Mouse (Mus musculus): ENCODE results near the gene Lrriq3. TPM values are rescaled to one million over a fixed set of nuclear protein-coding genes. Genes with fewer than 3 reads are reported as not detected.

The Lrriq3 gene
- total and polyA plus RNA-seq, 3 experiments, result 0.19 to 0.24 TPM; not detected in 1

- TF ChIP-seq ELF1 (IDR thresholded peaks at IDR 0.05; ENCODE audit: low read depth, low read length), result no peak
Measured at GRCm38 (mm10) chr3:155105957-155106356, 12.7 kb downstream of the Lrriq3 start (continued).

DNA sequence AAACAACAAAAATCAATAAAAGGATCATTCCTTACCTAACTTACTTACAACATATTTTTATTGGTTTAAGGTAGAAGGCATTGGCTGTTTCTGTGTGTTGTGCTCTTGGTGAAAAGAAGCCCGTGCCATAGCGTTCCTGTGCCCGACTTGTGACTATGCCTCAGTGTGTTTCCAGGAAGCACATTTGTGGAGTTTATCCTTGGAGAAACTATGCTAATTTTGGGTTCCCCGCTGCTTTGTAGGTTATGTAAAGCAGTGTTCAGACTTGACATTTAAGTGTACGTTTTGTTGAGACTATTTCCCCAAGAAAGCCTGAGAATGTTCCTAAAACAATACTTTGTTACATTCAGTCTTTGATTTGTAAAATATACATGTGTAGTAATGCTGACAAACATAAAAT lies 44.5 kb downstream of the Lrriq3 start:
- H3K4me1 ChIP-seq (ENCODE audit: control insufficient read depth in 1 of 2, insufficient read depth in 2 of 2, low read length in 2 of 2), result no peaks in the 10 kb centered on the region
- no peaks in the 10 kb centered on the region for H3K27me3 ChIP-seq (ENCODE audit: control insufficient read depth in 1 of 2, insufficient read depth in 2 of 2, low read length in 2 of 2)
- H3K9me3 ChIP-seq (replicated peaks; ENCODE audit: insufficient read depth, low read length), result no peaks in the 10 kb centered on the region
- no peaks in the 10 kb centered on the region for H3K79me2 ChIP-seq (ENCODE audit: control insufficient read depth, insufficient read depth, low read length, poor library complexity)
- TF ChIP-seq SIN3A (IDR thresholded peaks at IDR 0.05; ENCODE audit: low read length) (no peak), E2F4 (IDR thresholded peaks at IDR 0.05; ENCODE audit: borderline replicate concordance, low read depth, low read length) (no peak), TBP (IDR thresholded peaks at IDR 0.05; ENCODE audit: low read depth, low read length) (no peak), MXI1 (IDR thresholded peaks at IDR 0.05; ENCODE audit: low read depth, low read length) (no peak), JUND (IDR thresholded peaks at IDR 0.05; ENCODE audit: low read depth, low read length) (no peak), RAD21 (IDR thresholded peaks at IDR 0.05; ENCODE audit: low read depth, low read length) (no peak), MAX (IDR thresholded peaks at IDR 0.05; ENCODE audit: low read length) (no peak), ZMIZ1 (IDR thresholded peaks at IDR 0.05; ENCODE audit: low read depth, low read length) (no peak), SMC3 (IDR thresholded peaks at IDR 0.05; ENCODE audit: low read depth, low read length) (no peak), BHLHE40 (IDR thresholded peaks at IDR 0.05; ENCODE audit: borderline replicate concordance, low read depth, low read length) (no peak)
- no peak for DNase-seq (ENCODE audit: low read depth, low spot score)
- no peak overlapping the region for H3K4me3 ChIP-seq (ENCODE audit: control insufficient read depth in 1 of 2, insufficient read depth in 1 of 2, low read depth in 2 of 2, low read length in 2 of 2)
- no peak overlapping the region for H3K9ac ChIP-seq (ENCODE audit: control insufficient read depth, low read depth, low read length, poor library complexity, severe bottlenecking)
- H3K36me3 ChIP-seq (ENCODE audit: control insufficient read depth in 1 of 2, insufficient read depth in 2 of 2, low read length in 2 of 2), result no peaks in the 10 kb centered on the region
- H3K27ac ChIP-seq (ENCODE audit: control insufficient read depth, low read depth, low read length), result no peak overlapping the region

- Histone ChIP-seq H3K9ac (ENCODE audit: control insufficient read depth, low read depth, low read length, poor library complexity, severe bottlenecking) (no peak overlapping the region), H3K4me3 (ENCODE audit: control insufficient read depth in 1 of 2, insufficient read depth in 1 of 2, low read depth in 2 of 2, low read length in 2 of 2) (no peak overlapping the region), H3K36me3 (ENCODE audit: control insufficient read depth in 1 of 2, insufficient read depth in 2 of 2, low read length in 2 of 2) (no peaks in the 10 kb centered on the region), H3K27me3 (ENCODE audit: control insufficient read depth in 1 of 2, insufficient read depth in 2 of 2, low read length in 2 of 2) (no peaks in the 10 kb centered on the region), H3K9me3 (replicated peaks; ENCODE audit: insufficient read depth, low read length) (no peaks in the 10 kb centered on the region), H3K4me1 (ENCODE audit: control insufficient read depth in 1 of 2, insufficient read depth in 2 of 2, low read length in 2 of 2) (no peaks in the 10 kb centered on the region), H3K79me2 (ENCODE audit: control insufficient read depth, insufficient read depth, low read length, poor library complexity) (no peaks in the 10 kb centered on the region), H3K27ac (ENCODE audit: control insufficient read depth, low read depth, low read length) (no peak overlapping the region)
- no peak for DNase-seq (ENCODE audit: low read depth, low spot score)
- no peak for TF ChIP-seq MAZ (IDR thresholded peaks at IDR 0.05; ENCODE audit: low read depth, low read length)
- TF ChIP-seq JUND (IDR thresholded peaks at IDR 0.05; ENCODE audit: low read depth, low read length), result no peak
- no peak for TF ChIP-seq MAX (IDR thresholded peaks at IDR 0.05; ENCODE audit: low read length)
- no peak for TF ChIP-seq SIN3A (IDR thresholded peaks at IDR 0.05; ENCODE audit: low read length)
- no peak for TF ChIP-seq E2F4 (IDR thresholded peaks at IDR 0.05; ENCODE audit: borderline replicate concordance, low read depth, low read length)
- no peak for TF ChIP-seq ZMIZ1 (IDR thresholded peaks at IDR 0.05; ENCODE audit: low read depth, low read length)
- no peak for TF ChIP-seq MYB (IDR thresholded peaks at IDR 0.05; ENCODE audit: low read depth, low read length)
- no peak for TF ChIP-seq CHD2 (IDR thresholded peaks at IDR 0.05; ENCODE audit: low read length)
- no peak for TF ChIP-seq ZNF384 (IDR thresholded peaks at IDR 0.05; ENCODE audit: low read depth, low read length)
Measured at GRCm38 (mm10) chr3:155141047-155141446, 47.8 kb downstream of the Lrriq3 start.
